Mouse (Mus musculus): Measurements from ENCODE around the gene Arl1.
"Not testable (repeated sequence)": the region's sequence is repeated elsewhere in the genome, so short reads cannot be mapped to it uniquely, and the experiment has no call there.

Arl1 gene

GRCm38 (mm10) chr10:88730571-88731495, at the start of gene Arl1:
Arl1 (plus strand) TSS chr10:88730858.
- peak; percentile 90 to 92 for DNase-seq (ENCODE audit: low spot score in 2 of 2)

GRCm38 (mm10) chr10:88682904-88683563, 47.6 kb upstream of the Arl1 start:
- DNase-seq (ENCODE audit: low spot score in 2 of 2): no peak

- DNase-seq (ENCODE audit: low spot score in 2 of 2): no peak
Observed at GRCm38 (mm10) chr10:88684925-88685324, 45.7 kb upstream of the Arl1 start, which contains the start of gene Spic. Spic (minus strand) TSS chr10:88685015.

GRCm38 (mm10) chr10:88700938-88701337, 29.7 kb upstream of the Arl1 start:
- no peak for DNase-seq (ENCODE audit: low spot score in 2 of 2)

GRCm38 (mm10) chr10:88708671-88709523, 21.8 kb upstream of the Arl1 start:
- no peak for DNase-seq (ENCODE audit: low spot score in 2 of 2)

- no peak for DNase-seq (ENCODE audit: low spot score in 2 of 2)
Observed at GRCm38 (mm10) chr10:88712359-88712758, 18.3 kb upstream of the Arl1 start.

- DNase-seq (ENCODE audit: low spot score in 2 of 2): no peak
Observed at GRCm38 (mm10) chr10:88714744-88715143, 15.9 kb upstream of the Arl1 start.

- no peak for DNase-seq (ENCODE audit: low spot score in 2 of 2)
Observed at GRCm38 (mm10) chr10:88715621-88716020, 15.0 kb upstream of the Arl1 start.

GRCm38 (mm10) chr10:88716986-88717755, 13.5 kb upstream of the Arl1 start:
- DNase-seq (ENCODE audit: low spot score in 2 of 2): no peak

- no peak for DNase-seq (ENCODE audit: low spot score in 2 of 2)
Observed at GRCm38 (mm10) chr10:88717756-88718025, 13.0 kb upstream of the Arl1 start.

- no peak for DNase-seq (ENCODE audit: low spot score in 2 of 2)
Observed at GRCm38 (mm10) chr10:88719618-88720017, 11.0 kb upstream of the Arl1 start.

GRCm38 (mm10) chr10:88725343-88725742, 5.3 kb upstream of the Arl1 start:
- no peak for DNase-seq (ENCODE audit: low spot score in 2 of 2)

GRCm38 (mm10) chr10:88727128-88727527, 3.5 kb upstream of the Arl1 start:
- peak in 1 of 2 experiments; percentile 8 for DNase-seq (ENCODE audit: low spot score in 2 of 2)

- no peak for DNase-seq (ENCODE audit: low spot score in 2 of 2)
Observed at GRCm38 (mm10) chr10:88728166-88728565, 2.5 kb upstream of the Arl1 start.

- no peak for DNase-seq (ENCODE audit: low spot score in 2 of 2)
Observed at GRCm38 (mm10) chr10:88731496-88732308, 1.0 kb downstream of the Arl1 start.

- DNase-seq (ENCODE audit: low spot score in 2 of 2): no peak
Observed at GRCm38 (mm10) chr10:88732309-88732622, 1.6 kb downstream of the Arl1 start.

GRCm38 (mm10) chr10:88739074-88739473, 8.4 kb downstream of the Arl1 start:
- DNase-seq (ENCODE audit: low spot score in 2 of 2): not testable (repeated sequence)

- no peak for DNase-seq (ENCODE audit: low spot score in 2 of 2)
Observed at GRCm38 (mm10) chr10:88739818-88740217, 9.2 kb downstream of the Arl1 start.

- DNase-seq (ENCODE audit: low spot score in 2 of 2): no peak
Observed at GRCm38 (mm10) chr10:88740781-88741180, 10.1 kb downstream of the Arl1 start.

GRCm38 (mm10) chr10:88741426-88741825, 10.8 kb downstream of the Arl1 start:
- no peak for DNase-seq (ENCODE audit: low spot score in 2 of 2)
